Mouse (Mus musculus) midbrain, embryonic 12.5 days (tissue): ENCODE data around the gene Tor2a. TPM values are rescaled to one million over a fixed set of nuclear protein-coding genes. Genes with fewer than 3 reads are reported as not detected.
A peak's percentile ranks its signal among the peaks of the same experiment; 100 is the strongest.

ENCODE experiments used
- ATAC-seq: fragments of 200-750 bp; cut with Nextera tagmentation; 2 replicates; pipeline ENCODE4 v1.8.0; 2017; ENCODE audit warnings: low read depth, moderate TSS enrichment, moderate library complexity; ENCODE audit not compliant: low FRiP score
- H3K27ac ChIP-seq: fragments of 300-500 bp; sonication (generic); replicated peaks from 2 replicates; pipeline ENCODE4 v1.5.1; 2016; ENCODE audit warnings: mild to moderate bottlenecking
- H3K27me3 ChIP-seq: fragments of 300-500 bp; sonication (generic); 2 replicates; pipeline ENCODE4 v1.6.1; 2016; ENCODE audit warnings: mild to moderate bottlenecking
- H3K36me3 ChIP-seq: fragments of 300-500 bp; sonication (generic); 2 replicates; pipeline ENCODE4 v1.6.1; 2016
- H3K4me1 ChIP-seq: fragments of 300-500 bp; sonication (generic); 2 replicates; pipeline ENCODE4 v1.6.1; 2016
- H3K4me2 ChIP-seq: fragments of 300-500 bp; sonication (generic); replicated peaks from 2 replicates; pipeline ENCODE4 v1.6.1; 2016; ENCODE audit warnings: mild to moderate bottlenecking, moderate library complexity
- H3K4me3 ChIP-seq: fragments of 300-500 bp; sonication (generic); 2 replicates; pipeline ENCODE4 v1.5.1; 2016; ENCODE audit warnings: mild to moderate bottlenecking
- H3K9ac ChIP-seq: fragments of 300-500 bp; sonication (generic); replicated peaks from 2 replicates; pipeline ENCODE4 v1.6.1; 2016; ENCODE audit warnings: mild to moderate bottlenecking, moderate library complexity
- H3K9me3 ChIP-seq: fragments of 300-500 bp; sonication (generic); 2 replicates; pipeline ENCODE4 v1.6.1; 2016; ENCODE audit warnings: mild to moderate bottlenecking
- WGBS: fragments of 180-500 bp; shearing (Covaris S2); methylation state at CpG from one replicate; pipeline ENCODE4 v1.1.7; 2016; 5-methylcytosine and 5-hydroxymethylcytosine counted together
- polyA plus RNA-seq: library from polyadenylated mRNA; unstranded; fragments of >200 nt; fragmentation: Nextera tagmentation; extraction: Ambion mirVana; gene quantifications from 2 replicates; pipeline ENCODE4 v1.2.1, GENCODE M21; 2016

Gene Tor2a
- 50.2 and 53.4 TPM in 2 replicates for polyA plus RNA-seq

- H3K27ac ChIP-seq, result peak within 1 kb of the TSS; percentile 87
- peak; percentile 91 for ATAC-seq
- peaks cover 46% of the 10 kb centered on the region for H3K36me3 ChIP-seq
- H3K27me3 ChIP-seq, result peaks cover 14% of the 10 kb centered on the region
- no peaks in the 10 kb centered on the region for H3K9me3 ChIP-seq
- H3K4me3 ChIP-seq, result peak within 1 kb of the TSS; percentile 69
- under 1% methylated on average over 66 of the region's 66 CpGs for WGBS
- peak within 1 kb of the TSS; percentile 77 for H3K9ac ChIP-seq
- peaks cover 10% of the 10 kb centered on the region for H3K4me1 ChIP-seq
- peak within 1 kb of the TSS; percentile 56 for H3K4me2 ChIP-seq
Measured at GRCm38 (mm10) chr2:32757056-32757845, at the start of gene Tor2a. TSS of gene Tor2a (plus strand) at chr2:32757234.

- 46% methylated on average over 3 of the region's 3 CpGs for WGBS
- peaks cover 71% of the 10 kb centered on the region for H3K36me3 ChIP-seq
- ATAC-seq, result no peak
Measured at GRCm38 (mm10) chr2:32708643-32709042, 48.4 kb upstream of the Tor2a start.

GRCm38 (mm10) chr2:32709521-32710137 is 47.4 kb upstream of the Tor2a start:
- no peak overlapping the region for H3K9ac ChIP-seq
- no peak overlapping the region for H3K4me2 ChIP-seq
- 94% methylated on average over 20 of the region's 20 CpGs for WGBS
- no peak for ATAC-seq
- no peak overlapping the region for H3K4me3 ChIP-seq
- peaks cover 61% of the 10 kb centered on the region for H3K36me3 ChIP-seq
- no peaks in the 10 kb centered on the region for H3K9me3 ChIP-seq
- H3K27me3 ChIP-seq, result no peaks in the 10 kb centered on the region
- peaks cover 17% of the 10 kb centered on the region for H3K4me1 ChIP-seq
- H3K27ac ChIP-seq, result no peak overlapping the region

More at GRCm38 (mm10) chr2:32708643-32709042, 48.4 kb upstream of the Tor2a start:
- no peak overlapping the region for H3K4me3 ChIP-seq
- H3K27me3 ChIP-seq, result no peaks in the 10 kb centered on the region
- no peak overlapping the region for H3K9ac ChIP-seq
- no peak overlapping the region for H3K27ac ChIP-seq
- peaks cover 11% of the 10 kb centered on the region for H3K4me1 ChIP-seq
- H3K9me3 ChIP-seq, result no peaks in the 10 kb centered on the region
- no peak overlapping the region for H3K4me2 ChIP-seq

GRCm38 (mm10) chr2:32710425-32710824 is 46.6 kb upstream of the Tor2a start:
- Histone ChIP-seq H3K27ac (no peak overlapping the region), H3K36me3 (peaks cover 53% of the 10 kb centered on the region), H3K4me1 (peaks cover 17% of the 10 kb centered on the region), H3K4me3 (no peak overlapping the region), H3K9me3 (no peaks in the 10 kb centered on the region), H3K4me2 (no peak overlapping the region), H3K9ac (no peak overlapping the region), H3K27me3 (no peaks in the 10 kb centered on the region)
- 86% methylated on average over 5 of the region's 5 CpGs for WGBS
- no peak for ATAC-seq

- no peaks in the 10 kb centered on the region for H3K27me3 ChIP-seq
- H3K9me3 ChIP-seq, result no peaks in the 10 kb centered on the region
- peak overlapping the region; percentile 95 for H3K4me3 ChIP-seq
- 33% methylated on average over 9 of the region's 9 CpGs for WGBS
- H3K4me1 ChIP-seq, result peaks cover 17% of the 10 kb centered on the region
- ATAC-seq, result no peak
- H3K4me2 ChIP-seq, result peak overlapping the region; percentile 99
- H3K9ac ChIP-seq, result peak overlapping the region; percentile 84
- peaks cover 42% of the 10 kb centered on the region for H3K36me3 ChIP-seq
- H3K27ac ChIP-seq, result peak overlapping the region; percentile 98; the same call in 1 of the 2 replicates
Measured at GRCm38 (mm10) chr2:32711301-32712056, 45.6 kb upstream of the Tor2a start.

GRCm38 (mm10) chr2:32712108-32712551 is 44.9 kb upstream of the Tor2a start:
- Histone ChIP-seq H3K36me3 (peaks cover 36% of the 10 kb centered on the region), H3K4me1 (peaks cover 17% of the 10 kb centered on the region), H3K4me2 (peak overlapping the region; percentile 99), H3K27me3 (no peaks in the 10 kb centered on the region), H3K27ac (peak overlapping the region; percentile 98), H3K9me3 (no peaks in the 10 kb centered on the region), H3K9ac (peak overlapping the region; percentile 84), H3K4me3 (peak overlapping the region; percentile 95)
- ATAC-seq, result peak; percentile 38
- under 1% methylated on average over 41 of the region's 41 CpGs for WGBS

GRCm38 (mm10) chr2:32712586-32712933 is 44.5 kb upstream of the Tor2a start:
- peak; percentile 85 for ATAC-seq
- WGBS, result 0% methylated on average over 27 of the region's 44 CpGs
- H3K36me3 ChIP-seq, result peaks cover 31% of the 10 kb centered on the region

GRCm38 (mm10) chr2:32712934-32713817 is 43.9 kb upstream of the Tor2a start, which contains the start of gene Cdk9:
TSS of gene Cdk9 (minus strand) at chr2:32713076.
- ATAC-seq, result peak; percentile 84

More at GRCm38 (mm10) chr2:32712586-32712933, 44.5 kb upstream of the Tor2a start:
- Histone ChIP-seq H3K4me1 (peaks cover 17% of the 10 kb centered on the region), H3K9me3 (no peaks in the 10 kb centered on the region), H3K9ac (peak overlapping the region; percentile 84), H3K4me2 (peak overlapping the region; percentile 99), H3K27ac (peak overlapping the region; percentile 98), H3K27me3 (no peaks in the 10 kb centered on the region), H3K4me3 (peak overlapping the region; percentile 95)

GRCm38 (mm10) chr2:32714117-32714986 is 42.7 kb upstream of the Tor2a start:
- H3K27me3 ChIP-seq, result no peaks in the 10 kb centered on the region
- 65% methylated on average over 11 of the region's 11 CpGs for WGBS
- peaks cover 13% of the 10 kb centered on the region for H3K36me3 ChIP-seq
- H3K9ac ChIP-seq, result peak overlapping the region; percentile 51; the same call in 1 of the 2 replicates
- H3K4me1 ChIP-seq, result peaks cover 22% of the 10 kb centered on the region
- H3K27ac ChIP-seq, result peak overlapping the region; percentile 98
- no peak overlapping the region for H3K4me3 ChIP-seq
- peak overlapping the region; percentile 99 for H3K4me2 ChIP-seq
- no peak for ATAC-seq
- no peaks in the 10 kb centered on the region for H3K9me3 ChIP-seq

More at GRCm38 (mm10) chr2:32712934-32713817, 43.9 kb upstream of the Tor2a start, which contains the start of gene Cdk9:
- peak within 1 kb of the TSS; percentile 99 for H3K4me2 ChIP-seq
- peaks cover 17% of the 10 kb centered on the region for H3K4me1 ChIP-seq
- under 1% methylated on average over 61 of the region's 79 CpGs for WGBS
- peaks cover 25% of the 10 kb centered on the region for H3K36me3 ChIP-seq
- H3K9me3 ChIP-seq, result no peaks in the 10 kb centered on the region
- peak within 1 kb of the TSS; percentile 98 for H3K27ac ChIP-seq
- H3K27me3 ChIP-seq, result no peaks in the 10 kb centered on the region
- H3K4me3 ChIP-seq, result peak within 1 kb of the TSS; percentile 95
- H3K9ac ChIP-seq, result peak within 1 kb of the TSS; percentile 84

- no peak for ATAC-seq
- Histone ChIP-seq H3K27me3 (no peaks in the 10 kb centered on the region), H3K4me1 (peaks cover 22% of the 10 kb centered on the region), H3K9me3 (no peaks in the 10 kb centered on the region), H3K9ac (no peak overlapping the region), H3K4me3 (no peak overlapping the region), H3K4me2 (no peak overlapping the region), H3K27ac (no peak overlapping the region), H3K36me3 (peaks cover 7% of the 10 kb centered on the region)
- WGBS, result 78% methylated on average over 4 of the region's 4 CpGs
Measured at GRCm38 (mm10) chr2:32714987-32715425, 42.0 kb upstream of the Tor2a start.
